Mouse (Mus musculus) forebrain, embryonic 11.5 days (tissue): ENCODE data around the gene Dusp3. TPM values are rescaled to one million over a fixed set of nuclear protein-coding genes. Genes with fewer than 3 reads are reported as not detected.

Experiments used
- ATAC-seq: fragments of 200-750 bp; cut with Nextera tagmentation; replicated peaks from 2 replicates; pipeline ENCODE4 v1.8.0; 2017; ENCODE audit warnings: moderate TSS enrichment; ENCODE audit not compliant: low FRiP score
- DNase-seq: peaks from one replicate; pipeline ENCODE4 v3.0.0-alpha.2; 2017; ENCODE audit warnings: low spot score
- H3K27ac ChIP-seq: fragments of 300-500 bp; sonication (generic); 2 replicates; pipeline ENCODE4 v1.5.1; 2014; ENCODE audit warnings: low read depth, low read length
- H3K27me3 ChIP-seq: fragments of 300-500 bp; sonication (generic); 2 replicates; pipeline ENCODE4 v1.6.1; 2014; ENCODE audit warnings: mild to moderate bottlenecking, low read length, mixed read lengths; ENCODE audit not compliant: control insufficient read depth, insufficient read depth
- H3K36me3 ChIP-seq: fragments of 300-500 bp; sonication (generic); 2 replicates; pipeline ENCODE4 v1.6.1; 2014; ENCODE audit warnings: mild to moderate bottlenecking, low read length, moderate library complexity, mixed read lengths; ENCODE audit not compliant: control insufficient read depth, insufficient read depth
- H3K4me1 ChIP-seq: fragments of 300-500 bp; sonication (generic); replicated peaks from 2 replicates; pipeline ENCODE4 v1.6.1; 2014; ENCODE audit warnings: low read length, mixed read lengths; ENCODE audit not compliant: control insufficient read depth, insufficient read depth
- H3K4me2 ChIP-seq: fragments of 300-500 bp; sonication (generic); 2 replicates; pipeline ENCODE4 v1.6.1; 2014; ENCODE audit warnings: low read depth, mild to moderate bottlenecking, low read length, moderate library complexity, mixed read lengths; ENCODE audit not compliant: severe bottlenecking
- H3K4me3 ChIP-seq: fragments of 300-500 bp; sonication (generic); 2 replicates; pipeline ENCODE4 v1.5.1; 2014; ENCODE audit warnings: low read depth, low read length
- H3K9ac ChIP-seq: fragments of 300-500 bp; sonication (generic); 2 replicates; pipeline ENCODE4 v1.6.1; 2014; ENCODE audit warnings: low read length
- H3K9me3 ChIP-seq: fragments of 300-500 bp; sonication (generic); 2 replicates; pipeline ENCODE4 v1.6.1; 2016; ENCODE audit warnings: low read length, mixed read lengths; ENCODE audit not compliant: control insufficient read depth
- WGBS: fragments of 180-500 bp; shearing (Covaris S2); extraction: QIAGEN DNeasy Blood & Tissue Kit; methylation state at CpG from one replicate; pipeline ENCODE4 v1.1.7; 2014; 5-methylcytosine and 5-hydroxymethylcytosine counted together
- polyA plus RNA-seq: library from polyadenylated mRNA; unstranded; fragments of >200 nt; fragmentation: Nextera tagmentation; extraction: Ambion mirVana; gene quantifications from 2 replicates; pipeline ENCODE4 v1.2.1, GENCODE M21; 2014

Dusp3 gene
- polyA plus RNA-seq, 1 experiment from 2014 or later: 10.4 TPM

DNA sequence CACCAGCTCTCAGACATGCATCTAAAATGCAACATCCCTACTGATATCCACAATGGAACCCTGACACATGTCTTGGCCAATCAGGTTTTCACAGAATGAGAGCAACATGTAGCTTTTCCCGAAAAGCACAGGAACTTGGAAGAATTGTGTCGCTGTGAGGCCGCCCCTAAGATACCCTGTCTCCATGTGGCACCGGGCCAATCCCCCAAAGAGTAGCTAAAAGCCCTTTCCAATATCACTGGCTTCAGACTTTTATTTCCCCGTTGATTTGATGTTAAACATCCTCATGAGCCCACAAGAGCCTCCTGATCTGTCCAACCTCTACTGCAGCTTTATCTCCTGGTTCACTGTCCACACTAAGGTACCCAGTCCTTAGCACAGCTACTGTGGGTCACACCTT lies 19.9 kb upstream of the Dusp3 start:
- H3K36me3 ChIP-seq: peaks cover 6% of the 10 kb centered on the region; the same call in 1 of the 2 replicates
- H3K27ac ChIP-seq: no peak overlapping the region
- WGBS: 83% methylated on average over 5 of the region's 5 CpGs
- ATAC-seq (no peak), DNase-seq (no peak)
- no peak overlapping the region for H3K4me2 ChIP-seq
- H3K4me1 ChIP-seq: peaks cover 7% of the 10 kb centered on the region
- H3K27me3 ChIP-seq: no peaks in the 10 kb centered on the region
- H3K4me3 ChIP-seq: no peak overlapping the region
- H3K9ac ChIP-seq: no peak overlapping the region
- H3K9me3 ChIP-seq: peaks cover 4% of the 10 kb centered on the region; the same call in 1 of the 2 replicates

DNA sequence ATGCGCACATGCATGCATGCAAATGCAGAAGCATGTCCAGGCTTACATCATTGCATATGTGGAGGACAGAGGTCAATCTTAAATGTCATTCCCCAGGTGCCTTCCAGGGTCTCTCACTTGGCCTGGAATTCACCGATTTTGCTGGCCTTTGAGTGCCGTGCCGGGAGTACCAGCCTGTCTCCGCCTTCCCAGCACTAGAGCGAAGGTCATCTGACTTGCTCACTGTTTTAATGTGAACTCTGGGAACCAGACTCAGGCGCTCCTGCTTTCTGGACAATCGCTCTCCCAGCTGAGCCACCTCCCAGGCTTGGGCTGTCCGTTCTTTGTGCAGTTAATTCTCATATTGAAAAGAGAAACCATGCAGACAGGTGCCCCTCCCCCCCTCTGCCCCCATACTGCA lies 19.5 kb upstream of the Dusp3 start:
- Histone ChIP-seq H3K27ac (no peak overlapping the region), H3K4me3 (no peak overlapping the region), H3K4me2 (no peak overlapping the region), H3K9me3 (peaks cover 4% of the 10 kb centered on the region; the same call in 1 of the 2 replicates), H3K4me1 (peaks cover 7% of the 10 kb centered on the region), H3K9ac (no peak overlapping the region), H3K36me3 (peaks cover 6% of the 10 kb centered on the region; the same call in 1 of the 2 replicates), H3K27me3 (no peaks in the 10 kb centered on the region)
- no peak for DNase-seq
- 66% methylated on average over 9 of the region's 9 CpGs for WGBS
- ATAC-seq: no peak

DNA sequence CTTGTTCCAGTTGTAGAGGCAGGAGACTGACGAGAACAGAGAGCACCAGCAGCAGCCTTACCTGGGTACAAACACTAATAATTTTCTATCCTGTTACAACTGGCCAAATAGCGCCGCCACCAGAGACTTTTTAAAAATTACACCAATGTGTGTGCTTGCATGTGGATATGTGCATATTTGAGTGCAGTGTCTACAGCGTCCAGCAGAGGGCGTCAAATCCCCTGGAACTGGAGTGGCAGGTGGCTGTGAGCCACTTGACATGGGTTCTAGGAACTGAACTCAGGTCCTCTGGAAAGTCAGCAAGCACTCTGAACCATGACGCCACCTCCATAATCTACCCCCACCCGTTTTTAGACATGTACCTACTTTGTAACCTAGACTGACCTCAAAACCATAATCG lies 17.4 kb upstream of the Dusp3 start:
- Histone ChIP-seq H3K36me3 (peaks cover 6% of the 10 kb centered on the region; the same call in 1 of the 2 replicates), H3K4me1 (no peaks in the 10 kb centered on the region), H3K4me3 (no peak overlapping the region), H3K27ac (no peak overlapping the region), H3K9me3 (peaks cover 4% of the 10 kb centered on the region; the same call in 1 of the 2 replicates), H3K4me2 (no peak overlapping the region), H3K9ac (no peak overlapping the region), H3K27me3 (no peaks in the 10 kb centered on the region)
- ATAC-seq (no peak), DNase-seq (no peak)
- WGBS: 88% methylated on average over 8 of the region's 8 CpGs

GRCm38 (mm10) chr11:101999466-101999865 lies 12.7 kb upstream of the Dusp3 start:
- H3K4me3 ChIP-seq: no peak overlapping the region
- H3K27ac ChIP-seq: no peak overlapping the region
- ATAC-seq (no peak), DNase-seq (no peak)
- H3K9me3 ChIP-seq: peaks cover 3% of the 10 kb centered on the region; the same call in 1 of the 2 replicates
- H3K4me1 ChIP-seq: no peaks in the 10 kb centered on the region
- no peak overlapping the region for H3K9ac ChIP-seq
- peaks cover 4% of the 10 kb centered on the region; the same call in 1 of the 2 replicates for H3K36me3 ChIP-seq
- WGBS: 65% methylated on average over 4 of the region's 4 CpGs
- H3K4me2 ChIP-seq: no peak overlapping the region
- H3K27me3 ChIP-seq: no peaks in the 10 kb centered on the region

DNA sequence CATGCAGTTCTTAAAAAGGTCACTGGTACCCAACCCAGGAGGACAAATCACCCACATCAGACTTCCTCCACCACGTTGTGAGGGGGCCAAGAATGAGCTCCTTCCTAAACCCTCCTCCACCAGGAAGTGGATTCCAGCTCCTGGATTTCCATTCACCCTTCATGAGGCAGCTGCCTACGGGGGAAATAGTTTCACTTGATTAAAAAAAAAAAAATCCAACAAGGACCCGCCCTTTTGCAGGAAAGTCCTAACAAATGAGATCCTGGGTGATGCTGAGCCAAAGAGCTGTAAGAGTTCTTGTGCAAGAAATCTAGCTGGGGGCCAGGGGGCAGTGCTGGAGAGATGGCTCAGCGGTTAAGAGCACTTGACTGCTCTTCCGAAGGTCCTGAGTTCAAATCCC lies 11.4 kb upstream of the Dusp3 start:
- H3K27ac ChIP-seq: no peak overlapping the region

DNA sequence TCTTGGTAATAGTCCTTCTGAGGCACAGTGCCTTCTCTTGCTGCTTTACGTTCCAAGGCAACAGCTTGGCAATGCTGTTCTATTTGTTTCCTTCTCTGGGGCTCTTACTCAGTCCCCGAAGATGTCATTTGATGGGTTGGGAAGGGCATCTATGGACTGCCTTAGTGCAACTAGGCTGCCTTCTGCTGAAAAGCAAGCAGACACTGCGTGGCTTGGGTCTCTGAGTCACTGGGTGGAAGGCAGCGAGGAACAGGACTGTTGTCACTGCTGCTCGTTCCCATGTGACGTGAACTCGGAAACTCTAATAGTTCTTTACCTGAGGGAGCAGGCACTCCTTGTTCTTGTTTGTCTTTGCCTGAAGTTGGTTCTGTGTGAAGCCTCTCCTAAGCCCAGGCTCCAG lies 9.1 kb upstream of the Dusp3 start:
- WGBS: 93% methylated on average over 7 of the region's 7 CpGs
- H3K9ac ChIP-seq: no peak overlapping the region
- no peaks in the 10 kb centered on the region; the same call in 1 of the 2 replicates for H3K36me3 ChIP-seq
- no peak overlapping the region for H3K4me3 ChIP-seq
- H3K4me2 ChIP-seq: no peak overlapping the region
- no peaks in the 10 kb centered on the region for H3K27me3 ChIP-seq
- ATAC-seq (no peak), DNase-seq (no peak)
- no peaks in the 10 kb centered on the region for H3K4me1 ChIP-seq
- H3K27ac ChIP-seq: no peak overlapping the region
- no peaks in the 10 kb centered on the region for H3K9me3 ChIP-seq

More for the DNA sequence above, 11.4 kb upstream of the Dusp3 start:
- Histone ChIP-seq H3K4me1 (no peaks in the 10 kb centered on the region), H3K36me3 (no peaks in the 10 kb centered on the region; the same call in 1 of the 2 replicates), H3K4me2 (no peak overlapping the region), H3K4me3 (no peak overlapping the region), H3K9me3 (no peaks in the 10 kb centered on the region), H3K27me3 (no peaks in the 10 kb centered on the region), H3K9ac (no peak overlapping the region)
- ATAC-seq: no peak
- 58% methylated on average over 5 of the region's 5 CpGs for WGBS
- no peak for DNase-seq

GRCm38 (mm10) chr11:101994100-101994499 lies 7.3 kb upstream of the Dusp3 start:
- Histone ChIP-seq H3K9me3 (no peaks in the 10 kb centered on the region), H3K27me3 (no peaks in the 10 kb centered on the region), H3K4me1 (no peaks in the 10 kb centered on the region), H3K4me3 (no peak overlapping the region), H3K4me2 (no peak overlapping the region), H3K27ac (no peak overlapping the region), H3K9ac (no peak overlapping the region), H3K36me3 (no peaks in the 10 kb centered on the region)
- no peak for ATAC-seq
- WGBS: 82% methylated on average over 8 of the region's 8 CpGs
- DNase-seq: no peak

DNA sequence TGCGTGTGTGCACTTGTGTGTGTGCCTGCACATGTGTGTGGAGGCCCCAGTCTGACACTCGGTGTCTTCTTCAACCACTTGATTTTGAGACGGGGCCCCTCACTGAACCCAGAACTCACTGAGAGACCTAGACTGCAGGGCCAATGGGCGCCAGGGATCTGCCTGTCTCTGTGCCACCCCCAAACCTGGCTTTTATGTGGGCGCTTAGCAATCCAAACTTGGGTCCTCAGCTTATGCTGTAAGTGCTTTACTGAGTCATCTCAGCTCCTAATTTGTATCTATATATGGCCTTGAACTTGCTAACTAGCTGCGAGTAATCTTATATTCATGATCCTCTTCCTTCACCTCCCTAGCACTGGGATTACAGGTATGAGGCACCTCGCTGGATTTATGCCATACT lies 5.6 kb upstream of the Dusp3 start:
- Histone ChIP-seq H3K27ac (no peak overlapping the region), H3K4me3 (no peak overlapping the region), H3K36me3 (no peaks in the 10 kb centered on the region), H3K27me3 (no peaks in the 10 kb centered on the region), H3K4me2 (no peak overlapping the region), H3K9me3 (no peaks in the 10 kb centered on the region), H3K4me1 (no peaks in the 10 kb centered on the region), H3K9ac (no peak overlapping the region)
- 84% methylated on average over 7 of the region's 7 CpGs for WGBS
- ATAC-seq: no peak
- no peak for DNase-seq

DNA sequence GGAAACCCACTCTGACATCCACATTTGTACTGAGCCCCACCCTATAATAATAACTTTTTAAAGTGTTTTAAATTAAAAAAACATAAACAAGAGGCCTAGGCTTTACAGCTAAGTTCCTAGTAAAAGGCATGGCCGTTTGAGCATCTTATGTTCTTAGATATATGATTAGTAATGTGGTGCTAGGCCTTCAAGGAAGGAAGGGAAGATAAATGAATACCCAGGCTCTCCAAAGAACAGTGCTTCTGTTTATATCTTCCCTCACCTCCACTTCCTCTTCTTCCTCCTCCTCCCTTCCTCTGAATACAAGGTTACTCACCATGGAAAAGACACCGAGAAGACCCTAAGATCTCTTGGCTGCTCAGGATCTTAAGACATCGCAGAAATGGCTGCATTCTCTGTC lies 5.0 kb upstream of the Dusp3 start:
- 84% methylated on average over 3 of the region's 3 CpGs for WGBS
- H3K36me3 ChIP-seq: no peaks in the 10 kb centered on the region

More for the DNA sequence above, 5.0 kb upstream of the Dusp3 start:
- no peaks in the 10 kb centered on the region for H3K9me3 ChIP-seq
- no peak overlapping the region for H3K4me2 ChIP-seq
- H3K9ac ChIP-seq: no peak overlapping the region
- no peak overlapping the region for H3K27ac ChIP-seq
- no peak for DNase-seq
- no peak overlapping the region for H3K4me3 ChIP-seq
- H3K27me3 ChIP-seq: no peaks in the 10 kb centered on the region
- ATAC-seq: no peak
- no peaks in the 10 kb centered on the region for H3K4me1 ChIP-seq
